Mouse (Mus musculus): Measurements from ENCODE around the gene Dpysl4. TPM values are rescaled to one million over a fixed set of nuclear protein-coding genes. Genes with fewer than 3 reads are reported as not detected.

Dpysl4 gene
- total RNA-seq (2012; rRNA removed) (not detected in 2 replicates), total RNA-seq (2014; rRNA removed) (not detected in 2 replicates), polyA plus RNA-seq (2012; ENCODE audit: insufficient read length, low read depth) (not detected in 2 replicates)

GRCm38 (mm10) chr7:139085629-139086194 lies at the start of gene Dpysl4:
Dpysl4 (plus strand) TSS chr7:139086001.
- DNase-seq (ENCODE audit: extremely low read depth) = no peak
- TF ChIP-seq TCF12 (IDR thresholded peaks at IDR 0.05; ENCODE audit: low read depth, low read length) (no peak), TBP (conservative IDR thresholded peaks at IDR 0.05; ENCODE audit: low read depth, low read length) (no peak)
- dilution Hi-C loops (cut with MboI; ENCODE audit: extremely low pct_ligation_motif_present, extremely low pct_unique_long_range_greater_than_20kb, low sequenced_read_pairs) = no loop called here
- peaks cover 69% of the 10 kb centered on the region for H3K27me3 ChIP-seq (replicated peaks)
- H3K27ac ChIP-seq (ENCODE audit: insufficient read depth, low read depth) = no peak within 1 kb of the TSS
- H3K4me1 ChIP-seq (ENCODE audit: control insufficient read depth in 1 of 2, insufficient read depth in 2 of 2) = no peaks in the 10 kb centered on the region
- no peaks in the 10 kb centered on the region for H3K36me3 ChIP-seq (replicated peaks in 1 of 2; ENCODE audit: control insufficient read depth in 1 of 2, insufficient read depth in 1 of 2, low read length in 1 of 2)
- H3K4me3 ChIP-seq (replicated peaks in 1 of 3; ENCODE audit: low read depth in 2 of 3, low read length in 2 of 3, poor library complexity in 1 of 3) = no peak within 1 kb of the TSS
- H3K4me2 ChIP-seq (ENCODE audit: insufficient read depth, low read depth, poor library complexity, severe bottlenecking) = no peak within 1 kb of the TSS
- in situ Hi-C loops (cut with MboI; ENCODE audit: low pct_ligation_motif_present, low pct_unique_long_range_greater_than_20kb, low sequenced_read_pairs) = no loop called here
- H3K9me3 ChIP-seq (replicated peaks; ENCODE audit: low read length) = peaks cover 3% of the 10 kb centered on the region
- H3K9ac ChIP-seq (ENCODE audit: insufficient read depth, low read depth) = no peak within 1 kb of the TSS
- H3K79me2 ChIP-seq (replicated peaks; ENCODE audit: control insufficient read depth, extremely low read depth, insufficient read depth, poor library complexity, severe bottlenecking) = no peaks in the 10 kb centered on the region

- H3K4me3 ChIP-seq (replicated peaks in 1 of 3; ENCODE audit: low read depth in 2 of 3, low read length in 2 of 3, poor library complexity in 1 of 3) = no peak overlapping the region
- no peaks in the 10 kb centered on the region for H3K36me3 ChIP-seq (replicated peaks in 1 of 2; ENCODE audit: control insufficient read depth in 1 of 2, insufficient read depth in 1 of 2, low read length in 1 of 2)
- H3K79me2 ChIP-seq (replicated peaks; ENCODE audit: control insufficient read depth, extremely low read depth, insufficient read depth, poor library complexity, severe bottlenecking) = no peaks in the 10 kb centered on the region
- no peak overlapping the region for H3K9ac ChIP-seq (ENCODE audit: insufficient read depth, low read depth)
- H3K4me1 ChIP-seq (ENCODE audit: control insufficient read depth in 1 of 2, insufficient read depth in 2 of 2) = no peaks in the 10 kb centered on the region
- peak; percentile 20 for DNase-seq (ENCODE audit: extremely low read depth)
- peaks cover 51% of the 10 kb centered on the region for H3K27me3 ChIP-seq (replicated peaks)
- H3K27ac ChIP-seq (ENCODE audit: insufficient read depth, low read depth) = no peak overlapping the region
- no peak overlapping the region for H3K4me2 ChIP-seq (ENCODE audit: insufficient read depth, low read depth, poor library complexity, severe bottlenecking)
- no peak for TF ChIP-seq BHLHE40 (IDR thresholded peaks at IDR 0.05; ENCODE audit: low read depth, low read length)
- TF ChIP-seq EP300 (IDR thresholded peaks at IDR 0.05; ENCODE audit: low read length) = no peak
- TF ChIP-seq ETS1 (conservative IDR thresholded peaks at IDR 0.05; ENCODE audit: low read depth, low read length) = no peak
- TF ChIP-seq RAD21 (IDR thresholded peaks at IDR 0.05; ENCODE audit: low read depth, low read length) = peak; percentile 59
- TF ChIP-seq SMC3 (IDR thresholded peaks at IDR 0.05; ENCODE audit: low read depth, low read length) = peak; percentile 30; the same call in 1 of the 2 replicates
- no peak for TF ChIP-seq PAX5 (IDR thresholded peaks at IDR 0.05; ENCODE audit: low read length)
- TF ChIP-seq MEF2A (IDR thresholded peaks at IDR 0.05; ENCODE audit: borderline replicate concordance, low read depth, low read length) = no peak
- TF ChIP-seq MAX (IDR thresholded peaks at IDR 0.05; ENCODE audit: low read length) = no peak
- TF ChIP-seq JUN (IDR thresholded peaks at IDR 0.05; ENCODE audit: insufficient read depth, low read depth, low read length) = no peak
- no peak for TF ChIP-seq NRF1 (IDR thresholded peaks at IDR 0.05; ENCODE audit: low read depth, low read length)
- TF ChIP-seq ZNF384 (IDR thresholded peaks at IDR 0.05; ENCODE audit: low read depth, low read length) = no peak
- peak in 1 of 2 experiments; percentile 62; a peak in 2 of 4 replicates for TF ChIP-seq CTCF (conservative IDR thresholded peaks at IDR 0.05 in 1 of 2, IDR thresholded peaks at IDR 0.05 in 1 of 2; ENCODE audit: low read depth in 2 of 2, low read length in 2 of 2)
- in situ Hi-C loops (cut with MboI; ENCODE audit: low pct_ligation_motif_present, low pct_unique_long_range_greater_than_20kb, low sequenced_read_pairs) = no loop called here
- H3K9me3 ChIP-seq (replicated peaks; ENCODE audit: low read length) = no peaks in the 10 kb centered on the region
- dilution Hi-C loops (cut with MboI; ENCODE audit: extremely low pct_ligation_motif_present, extremely low pct_unique_long_range_greater_than_20kb, low sequenced_read_pairs) = no loop called here
These were observed 22.4 kb upstream of the Dpysl4 start for GRCm38 (mm10) chr7:139063406-139063805.

Data from CH12.LX (cell line).